Mouse (Mus musculus) fat pad, adult 2 months (tissue): ENCODE results near the gene Marveld1.
A peak's percentile ranks its signal among the peaks of the same experiment; 100 is the strongest.

ENCODE experiments used
- DNase-seq: peaks from one replicate; pipeline ENCODE4 v3.0.0-alpha.2; 2011; ENCODE audit warnings: low read depth, low spot score; ENCODE audit errors: extremely low read depth

Marveld1 gene

DNA sequence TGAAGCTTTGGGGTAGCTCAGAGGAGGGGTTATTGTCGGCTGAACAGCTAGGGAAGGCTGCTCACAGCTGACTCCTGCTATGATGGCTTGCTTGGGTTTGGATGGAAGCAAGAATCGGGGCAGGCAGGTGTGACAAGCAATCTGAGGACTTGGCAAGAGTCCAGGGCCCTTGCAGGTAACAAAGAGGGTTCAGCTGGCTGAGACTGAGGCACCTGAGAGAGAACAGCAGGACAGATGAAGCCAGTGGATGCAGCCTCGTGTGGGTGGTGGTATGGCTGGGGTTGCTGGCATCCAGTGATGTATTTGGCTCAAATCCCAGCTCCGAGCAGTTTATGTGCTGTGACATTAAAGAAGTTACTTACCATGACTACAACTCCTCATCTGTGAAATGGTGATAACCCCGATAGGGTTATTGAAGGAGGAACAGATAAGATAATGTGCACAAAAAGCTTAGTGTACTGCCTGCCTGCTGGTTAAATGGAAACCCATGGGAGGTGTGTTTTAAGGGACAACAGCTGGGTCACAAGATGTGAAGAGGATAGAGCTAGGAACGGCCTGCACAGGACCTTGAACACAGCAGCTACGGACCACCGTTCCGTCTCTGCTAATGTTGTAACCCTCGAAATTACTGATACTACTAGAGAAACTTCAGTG, 22.2 kb downstream of the Marveld1 start:
- DNase-seq, result no peak

DNA sequence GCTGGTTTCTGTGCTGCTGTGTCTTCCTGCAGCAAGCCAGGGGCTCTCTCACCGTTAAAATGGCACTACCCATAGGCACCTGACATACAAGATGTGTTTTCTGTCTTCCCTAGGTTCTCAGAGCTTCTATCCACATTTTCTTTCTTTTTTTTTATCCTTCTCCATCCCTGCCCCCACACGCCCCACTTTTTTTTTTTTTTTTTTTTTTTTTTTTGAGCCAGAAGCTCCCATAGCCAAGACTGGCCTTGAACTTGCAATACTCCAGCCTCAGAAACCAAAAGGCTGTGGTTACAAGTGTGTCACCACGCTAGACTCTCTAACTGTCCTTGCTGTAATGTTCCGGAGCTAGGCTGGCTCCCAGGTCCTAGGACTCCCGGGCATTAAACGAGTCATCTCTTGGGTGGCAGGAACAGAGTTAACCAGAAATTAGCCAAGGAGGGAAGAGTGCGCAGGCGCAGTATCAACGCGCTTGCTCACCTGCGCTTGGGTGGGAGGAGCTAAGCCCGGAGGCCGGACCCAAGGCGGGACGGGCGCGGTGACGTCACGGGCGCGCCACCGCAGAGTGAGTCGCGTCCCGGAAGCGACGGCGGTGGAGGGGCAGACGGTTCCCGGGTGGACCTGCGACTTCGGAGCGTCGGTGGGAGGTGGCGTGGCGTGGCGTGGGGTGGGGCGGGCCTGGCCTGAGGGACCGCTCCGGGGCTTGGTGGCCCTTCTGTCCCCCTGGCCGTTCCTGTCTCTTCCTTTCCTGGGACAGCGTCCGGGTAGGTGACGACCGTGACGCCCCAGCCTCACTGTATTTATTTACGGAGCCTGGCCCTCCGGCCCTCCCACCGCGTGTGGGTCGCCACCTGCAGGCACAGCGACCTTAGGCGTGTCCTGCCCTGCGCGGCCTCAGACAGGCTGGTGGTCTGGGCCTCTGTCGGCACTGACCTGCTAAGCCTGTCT, 23.1 kb downstream of the Marveld1 start:
- DNase-seq, result peak; percentile 58

DNA sequence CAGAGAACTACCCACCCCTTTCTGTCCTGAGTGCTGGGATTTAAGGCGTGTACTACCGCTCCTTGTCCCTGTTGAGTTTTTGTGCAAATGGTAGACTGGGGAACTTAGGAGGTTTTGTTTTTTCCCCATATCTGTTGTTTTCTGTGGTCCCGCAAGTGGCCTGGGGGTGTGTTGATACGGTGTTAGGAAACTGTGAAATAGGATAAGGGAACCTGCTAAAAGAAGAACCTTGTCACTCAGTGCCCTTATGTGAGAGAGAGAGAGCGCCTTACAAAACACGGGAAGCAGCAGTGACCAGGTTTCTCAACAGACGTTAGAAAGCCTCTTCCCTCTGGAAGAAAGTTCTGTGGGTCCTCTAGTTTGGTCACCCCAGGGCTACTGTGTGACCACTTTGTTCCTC, 29.6 kb downstream of the Marveld1 start:
- no peak for DNase-seq

GRCm38 (mm10) chr19:42177461-42177860, 30.3 kb downstream of the Marveld1 start:
- no peak for DNase-seq

- no peak for DNase-seq
Observed at GRCm38 (mm10) chr19:42179356-42179755, 32.2 kb downstream of the Marveld1 start.

- DNase-seq, result no peak
Observed at GRCm38 (mm10) chr19:42182673-42183072, 35.5 kb downstream of the Marveld1 start.

GRCm38 (mm10) chr19:42189735-42190134, 42.5 kb downstream of the Marveld1 start:
- DNase-seq, result no peak

DNA sequence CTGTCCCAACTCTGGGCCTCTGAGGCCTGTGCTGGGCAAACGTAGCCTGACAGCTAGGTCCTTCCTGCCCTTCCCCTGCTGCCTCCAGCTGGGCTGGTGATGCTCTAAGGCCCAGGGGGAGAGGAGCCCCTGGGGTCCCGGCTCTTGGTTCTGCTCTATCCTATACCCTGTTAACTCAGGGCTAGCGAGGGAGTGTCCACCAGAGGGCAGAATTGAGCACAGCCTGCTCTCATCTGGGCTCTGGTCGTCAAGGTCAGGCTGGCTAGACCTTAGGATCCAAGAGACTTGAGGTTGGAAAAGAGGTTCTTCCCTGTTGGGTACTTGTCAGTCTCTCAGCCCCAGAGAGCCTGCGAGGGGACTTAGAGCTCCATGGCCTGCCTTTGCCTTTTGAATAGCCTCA, 43.3 kb downstream of the Marveld1 start:
- DNase-seq, result no peak

GRCm38 (mm10) chr19:42193311-42193710, 46.1 kb downstream of the Marveld1 start:
- no peak for DNase-seq

DNA sequence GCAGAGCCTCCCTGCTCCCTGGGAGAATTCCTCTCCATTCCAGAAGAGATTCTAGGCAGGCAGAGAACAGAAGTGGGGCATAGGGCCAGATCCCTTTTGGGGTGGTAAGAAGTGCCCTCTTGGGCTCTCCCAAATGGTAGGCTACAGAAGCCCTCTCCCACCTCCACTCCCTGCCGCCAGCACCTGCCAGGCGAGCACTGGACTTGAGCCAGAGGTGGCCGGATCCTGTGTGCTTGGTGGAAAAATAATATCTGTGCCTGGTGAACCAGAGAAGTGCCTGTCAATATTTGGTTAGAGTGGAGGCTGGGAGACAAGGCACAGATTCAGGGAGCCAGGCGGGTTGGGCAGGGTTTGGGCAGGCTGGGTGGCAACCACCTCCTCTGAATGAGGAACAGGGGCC, 49.2 kb downstream of the Marveld1 start:
- no peak for DNase-seq

GRCm38 (mm10) chr19:42197066-42197465, 49.9 kb downstream of the Marveld1 start:
- no peak for DNase-seq

DNA sequence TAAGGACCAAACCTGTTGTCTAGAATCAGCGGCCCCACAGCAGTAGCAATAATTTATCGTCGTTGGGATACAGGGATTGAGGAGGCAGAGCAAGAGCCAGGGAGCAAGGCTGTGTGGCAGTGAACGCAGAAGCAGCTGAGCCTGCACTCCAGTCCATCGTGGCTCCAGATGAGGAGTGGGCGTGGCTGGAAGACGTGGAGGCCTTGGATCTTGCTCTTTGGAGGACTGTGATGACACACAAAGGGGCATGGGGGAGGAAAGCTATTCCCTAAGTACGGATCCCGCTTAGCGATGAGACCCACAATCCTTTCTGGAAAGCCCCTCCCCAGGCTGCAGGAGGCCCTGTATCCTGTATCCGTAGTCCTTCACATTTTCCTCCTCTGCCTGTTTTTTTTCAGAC, 50.8 kb downstream of the Marveld1 start:
- DNase-seq, result no peak
